Mouse (Mus musculus): ENCODE data around the gene Gm14399. TPM values are rescaled to one million over a fixed set of nuclear protein-coding genes. Genes with fewer than 3 reads are reported as not detected.

Gene Gm14399
- 1.2 to 1.5 TPM (median 1.4 TPM) in 4 replicates for total RNA-seq (2023)

GRCm38 (mm10) chr2:175141993-175142295 is at the start of gene Gm14399:
Gene Gm14399 (minus strand): TSS chr2:175142012.

GRCm38 (mm10) chr2:175175401-175176180 is 33.8 kb upstream of the Gm14399 start, which contains the start of gene Gm14443:
Gene Gm14443 (minus strand): TSS chr2:175175871.

Other genes with a start within 250 kb of the Gm14399 start
- not detected in 4 replicates for gene Gm14444, start 131.8 kb downstream of the Gm14399 start, total RNA-seq (2023)
- gene Gm14393, start 74.2 kb downstream of the Gm14399 start, total RNA-seq (2023): not detected in 4 replicates
- 0.12 to 0.19 TPM in 2 of 4 replicates, not detected in the others for gene Gm14443, start 33.9 kb upstream of the Gm14399 start, total RNA-seq (2023)
- gene Gm14391, start 64.9 kb upstream of the Gm14399 start, total RNA-seq (2023): 8.1 to 11.8 TPM (median 11.5 TPM) in 4 replicates
- 1.3 to 2.8 TPM in 2 of 4 replicates, not detected in the others for gene Gm14440, start 133.1 kb upstream of the Gm14399 start, total RNA-seq (2023)
- 5.7 to 6.4 TPM (median 6.3 TPM) in 4 replicates for gene Gm4631, start 196.2 kb upstream of the Gm14399 start, total RNA-seq (2023)
- gene Zfp968, start 230.4 kb upstream of the Gm14399 start, total RNA-seq (2023): 0.92 to 2.3 TPM (median 1.5 TPM) in 3 of 4 replicates, not detected in the other

Data from B cell, adult 62 days (primary cell).